Mouse (Mus musculus): ENCODE measurements around the gene Sypl.

- TF ChIP-seq CTCF (IDR thresholded peaks at IDR 0.05; ENCODE audit: extremely low read depth, insufficient read length, insufficient replicate concordance, low read depth, low read length) = no peak
- TF ChIP-seq POLR2A (IDR thresholded peaks at IDR 0.05; ENCODE audit: low read depth, low read length) = no peak
These were observed 63.4 kb downstream of the Sypl start for GRCm38 (mm10) chr12:33016824-33017705.
